ENCODE assay signal across 8 mouse cellular contexts in genomic region chr2:157559858-157560257, GRCm38 (mm10). TPM values are rescaled to one million over a fixed set of nuclear protein-coding genes. Genes with fewer than 3 reads are reported as not detected.
DNase-seq lines count a peak whose midpoint lies in the region; ATAC-seq and TF ChIP-seq lines count a peak whose summit lies in the region.

TSS of gene Nnat (plus strand) at chr2:157560078.

- peak within 1 kb of the TSS; percentile 83 for H3K9ac ChIP-seq in limb, embryonic 12.5 days (replicated peaks)
- H3K9ac ChIP-seq in neural tube, embryonic 13.5 days, result peak within 1 kb of the TSS; percentile 88

- intact Hi-C loops in gastrocnemius, postnatal 36 days (cut with DNase I), result no loop called here

- no peak for TF ChIP-seq CTCF in E14TG2a.4 (conservative IDR thresholded peaks at IDR 0.05; ENCODE audit: low read length)

- H3K4me2 ChIP-seq in limb, embryonic 12.5 days, result peak within 1 kb of the TSS; percentile 75
- peak within 1 kb of the TSS; percentile 79 for H3K4me2 ChIP-seq in neural tube, embryonic 13.5 days

- DNase-seq in gastrocnemius, postnatal 10 days, result no peak
- DNase-seq in gastrocnemius, postnatal 36 days, result no peak
- peak; percentile 89 to 93 for DNase-seq in cerebellum, postnatal 10 days
- peak; percentile 34 for DNase-seq in heart, postnatal 4 days
- DNase-seq in thymus, postnatal 10 days (ENCODE audit: low spot score in 2 of 2), result no peak

- WGBS in limb, embryonic 12.5 days, result 51% methylated on average over 27 of the region's 27 CpGs
- WGBS in neural tube, embryonic 13.5 days, result 49% methylated on average over 27 of the region's 27 CpGs

- H3K9me3 ChIP-seq in E14TG2a.4 (ENCODE audit: low read length), result peaks cover 94% of the 10 kb centered on the region
- H3K9me3 ChIP-seq in limb, embryonic 12.5 days, result peaks cover 65% of the 10 kb centered on the region
- peaks cover 53% of the 10 kb centered on the region for H3K9me3 ChIP-seq in neural tube, embryonic 13.5 days

- no peaks in the 10 kb centered on the region for H3K27me3 ChIP-seq in E14TG2a.4 (ENCODE audit: insufficient read depth, low read length)
- no peaks in the 10 kb centered on the region for H3K27me3 ChIP-seq in limb, embryonic 12.5 days
- H3K27me3 ChIP-seq in neural tube, embryonic 13.5 days, result no peaks in the 10 kb centered on the region

- peaks cover 4% of the 10 kb centered on the region for H3K4me1 ChIP-seq in E14TG2a.4 (replicated peaks; ENCODE audit: low read depth, low read length)
- H3K4me1 ChIP-seq in limb, embryonic 12.5 days (replicated peaks), result peaks cover 73% of the 10 kb centered on the region
- peaks cover 69% of the 10 kb centered on the region for H3K4me1 ChIP-seq in neural tube, embryonic 13.5 days (replicated peaks)

- peak within 1 kb of the TSS; percentile 89 for H3K27ac ChIP-seq in limb, embryonic 12.5 days
- H3K27ac ChIP-seq in neural tube, embryonic 13.5 days (replicated peaks), result peak within 1 kb of the TSS; percentile 91

- H3K4me3 ChIP-seq in E14TG2a.4 (replicated peaks; ENCODE audit: low read length), result peak within 1 kb of the TSS; percentile 48
- peak within 1 kb of the TSS; percentile 57 for H3K4me3 ChIP-seq in limb, embryonic 12.5 days (replicated peaks)
- H3K4me3 ChIP-seq in neural tube, embryonic 13.5 days, result peak within 1 kb of the TSS; percentile 59

- ATAC-seq in limb, embryonic 12.5 days (ENCODE audit: insufficient number of reproducible peaks, insufficient read depth, low FRiP score, low TSS enrichment, low read depth), result 0 out of 2 replicates have a peak, but pooled peaks have one; percentile 8
- ATAC-seq in neural tube, embryonic 13.5 days (ENCODE audit: low read depth), result peak; percentile 70

- peaks cover 83% of the 10 kb centered on the region for H3K36me3 ChIP-seq in E14TG2a.4 (ENCODE audit: insufficient read depth, low read length)
- H3K36me3 ChIP-seq in limb, embryonic 12.5 days, result peaks cover 76% of the 10 kb centered on the region
- peaks cover 84% of the 10 kb centered on the region for H3K36me3 ChIP-seq in neural tube, embryonic 13.5 days

RNA-seq across cellular contexts. Expression of gene Nnat, which starts in this region (rescaled TPM):
- 10 to 100 TPM; 11.3 to 14.3 TPM for total RNA-seq in gastrocnemius, postnatal 10 days (2021)
- 1 to 10 TPM in 1 of 2 experiments, under 1 TPM in 1; 0.84 to 1.9 TPM for total RNA-seq in gastrocnemius, postnatal 36 days (2021)
- 10 to 100 TPM in 1 of 2 experiments, 1 to 10 TPM in 1; 8.9 to 13.2 TPM for total RNA-seq in heart, postnatal 4 days (2021)
- 1,818 and 1,932 TPM in 2 replicates for polyA plus RNA-seq in limb, embryonic 12.5 days (2016; fragmentation: Nextera tagmentation; extraction: Ambion mirVana)
- polyA plus RNA-seq in neural tube, embryonic 13.5 days (2015; fragmentation: Nextera tagmentation; extraction: Ambion mirVana), result 4,054 and 4,218 TPM in 2 replicates

Comparison
In these comparisons a context has a peak if more than half of its experiments do, and no peak if none do; other contexts are left out.
1. DNase-seq: peak in cerebellum, postnatal 10 days (2 of 2) and heart, postnatal 4 days (single experiment); none in gastrocnemius, postnatal 10 days (single experiment), gastrocnemius, postnatal 36 days (0 of 2) and thymus, postnatal 10 days (0 of 2).
2. Peak in every context shown above with its lines, with median percentiles within 50 percentile points of each other: H3K4me3 ChIP-seq.